Mouse (Mus musculus): ENCODE data around the gene Tnc.

Tnc gene

DNA sequence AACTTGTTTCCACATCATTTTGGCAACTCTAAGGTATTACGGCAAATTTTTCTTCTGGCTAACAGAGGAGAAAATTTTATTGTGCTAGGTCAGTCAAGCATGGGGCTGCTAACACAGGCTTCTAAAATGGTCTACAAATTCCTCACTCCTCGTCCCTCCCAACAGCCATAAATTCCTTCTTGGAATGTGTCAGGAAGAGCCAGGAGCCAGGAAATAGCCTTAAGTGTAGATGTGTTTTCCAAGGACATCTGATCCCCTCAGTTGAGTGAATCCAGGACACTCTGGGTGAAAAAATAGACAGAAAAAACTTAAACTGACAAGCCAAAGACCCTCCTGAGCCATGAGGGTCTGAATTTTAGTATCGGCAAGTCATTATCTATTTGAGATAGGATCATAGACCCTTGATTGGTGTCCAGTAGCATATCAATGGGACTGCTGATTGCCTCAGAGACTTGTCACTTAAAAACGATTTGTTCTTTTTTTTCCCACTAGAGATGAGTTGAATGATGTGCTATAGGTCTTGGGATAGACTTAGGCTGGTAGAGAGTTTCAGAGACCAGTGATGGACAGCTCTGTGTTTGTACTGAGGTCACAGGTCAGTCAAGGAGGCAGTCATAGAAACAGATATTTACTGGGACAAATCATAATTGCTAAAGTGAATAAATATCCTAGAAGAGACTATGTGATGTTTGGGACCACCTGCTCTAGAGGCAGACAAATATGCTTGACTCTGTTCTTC lies 22.6 kb downstream of the Tnc start:
- DNase-seq: no peak

- no peak for DNase-seq
Observed at GRCm38 (mm10) chr4:64020930-64021589, 25.8 kb downstream of the Tnc start.

DNA sequence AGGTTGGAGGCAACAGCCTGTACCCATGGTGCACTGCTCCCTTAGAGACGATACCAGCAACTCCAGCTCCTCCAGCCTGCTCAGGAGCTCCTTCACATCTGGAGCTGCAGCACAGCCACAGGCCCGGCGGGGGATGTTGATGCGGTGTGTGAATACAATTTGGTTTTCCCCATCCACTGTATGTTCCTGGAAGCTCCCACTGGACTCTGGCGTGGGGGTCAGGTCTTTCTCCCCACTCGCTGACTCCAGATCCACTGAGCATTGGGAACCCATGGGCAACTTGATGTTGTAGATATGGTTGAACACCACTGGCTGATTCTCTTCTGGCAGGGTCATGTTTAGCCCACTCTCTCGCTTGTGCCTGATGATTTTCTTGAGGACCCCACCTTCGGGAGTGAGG lies 26.7 kb downstream of the Tnc start:
- no peak for DNase-seq

DNA sequence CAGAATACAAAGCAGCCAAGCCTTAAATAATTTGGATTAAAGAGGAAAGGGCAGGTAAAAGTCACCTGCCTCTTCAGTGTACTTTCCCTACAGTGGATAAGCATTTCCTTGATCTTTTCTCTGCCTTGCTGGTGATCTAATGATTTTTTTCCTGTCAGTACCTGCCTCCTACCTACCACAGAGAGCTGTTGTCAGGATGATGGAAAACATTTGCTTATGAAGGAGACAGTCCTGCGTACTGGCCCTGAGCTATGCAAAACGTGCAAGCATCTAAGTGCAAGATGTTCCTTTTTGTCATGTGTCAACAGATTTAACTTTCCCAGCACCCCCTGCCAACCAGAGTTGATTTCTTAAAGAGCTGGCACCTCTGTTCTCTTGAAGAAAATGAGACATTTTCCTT lies 35.5 kb downstream of the Tnc start:
- DNase-seq: no peak

DNA sequence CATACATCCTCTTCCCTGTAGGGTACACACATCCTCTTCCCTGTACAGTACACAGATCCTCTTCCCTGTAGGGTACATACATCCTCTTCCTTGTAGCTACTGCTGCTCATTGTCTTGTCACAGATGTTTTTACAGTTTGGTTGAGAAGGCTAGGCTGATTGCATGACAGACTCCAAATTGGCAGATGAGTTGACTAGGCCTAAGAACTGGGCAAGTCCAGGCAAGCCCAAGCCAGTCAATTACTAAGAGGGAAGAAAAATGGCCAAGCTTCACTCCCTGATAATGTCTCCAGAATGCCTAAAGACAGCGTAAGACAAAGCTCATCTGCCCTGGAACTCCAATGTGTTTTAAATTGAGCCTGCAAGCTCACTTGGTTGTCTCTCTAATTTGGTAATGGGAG lies 36.9 kb downstream of the Tnc start:
- DNase-seq: no peak

GRCm38 (mm10) chr4:64005198-64005597 lies 41.6 kb downstream of the Tnc start:
- DNase-seq: no peak

- no peak for DNase-seq
Observed at GRCm38 (mm10) chr4:64003677-64004076, 43.1 kb downstream of the Tnc start.

- DNase-seq: no peak
Observed at GRCm38 (mm10) chr4:64002168-64002567, 44.6 kb downstream of the Tnc start.

DNA sequence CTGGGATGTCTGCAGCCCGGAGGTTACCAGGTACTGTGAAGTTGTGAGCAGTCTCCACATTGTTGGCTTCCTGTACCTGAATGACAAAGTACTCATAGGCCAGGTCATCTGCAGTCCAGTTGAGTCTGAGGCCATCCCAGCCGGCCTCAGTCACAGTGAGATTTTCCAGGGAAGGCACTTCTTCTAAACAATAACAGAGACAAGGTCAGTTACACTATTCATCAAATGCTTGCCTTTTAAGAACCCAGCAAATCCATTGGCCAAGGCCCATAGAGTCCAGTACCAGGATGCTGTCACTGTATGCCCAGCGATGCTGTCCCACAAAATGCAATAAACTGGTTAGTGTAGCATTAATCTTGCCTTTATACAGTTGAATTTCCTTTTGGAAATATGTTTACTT lies 46.0 kb downstream of the Tnc start:
- DNase-seq: no peak

GRCm38 (mm10) chr4:64000293-64000692 lies 46.5 kb downstream of the Tnc start:
- DNase-seq: no peak

DNA sequence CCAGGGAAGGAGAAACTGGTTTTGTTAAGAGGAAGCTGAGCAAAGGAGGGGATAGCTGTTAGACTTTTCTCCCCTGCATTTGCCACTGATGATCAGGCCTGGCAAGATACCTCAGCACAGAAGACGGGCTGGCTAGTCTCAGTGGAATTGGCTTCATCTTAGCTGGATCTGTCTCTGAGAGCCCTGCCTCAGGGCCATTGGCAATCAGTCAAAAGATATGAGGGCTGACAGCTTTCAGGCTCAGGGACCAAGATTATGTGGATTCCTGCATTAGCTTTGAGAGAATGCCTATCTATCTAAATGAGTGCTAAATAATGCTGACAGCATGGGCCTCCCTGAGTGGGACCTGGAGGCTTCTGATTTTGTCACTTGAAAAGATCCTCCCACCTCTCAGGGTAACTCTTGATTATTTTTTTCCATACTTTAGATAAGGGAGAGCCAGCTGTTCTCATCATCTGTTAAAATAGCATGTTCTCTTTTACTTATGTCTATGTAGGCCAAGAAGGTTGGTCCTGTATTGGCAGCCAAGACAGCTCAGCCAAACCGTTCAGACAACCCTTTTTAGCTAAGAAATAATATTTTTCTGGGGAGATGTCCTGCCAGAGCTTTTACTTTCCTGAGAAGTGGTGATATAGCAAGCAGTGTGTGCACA lies 53.2 kb downstream of the Tnc start:
- no peak for DNase-seq

- no peak for DNase-seq
Observed at GRCm38 (mm10) chr4:63990216-63990615, 56.6 kb downstream of the Tnc start.

GRCm38 (mm10) chr4:63988090-63988489 lies 58.7 kb downstream of the Tnc start:
- peak in 1 of 2 experiments; percentile 22 for DNase-seq

GRCm38 (mm10) chr4:63986576-63986975 lies 60.2 kb downstream of the Tnc start:
- DNase-seq: no peak

DNA sequence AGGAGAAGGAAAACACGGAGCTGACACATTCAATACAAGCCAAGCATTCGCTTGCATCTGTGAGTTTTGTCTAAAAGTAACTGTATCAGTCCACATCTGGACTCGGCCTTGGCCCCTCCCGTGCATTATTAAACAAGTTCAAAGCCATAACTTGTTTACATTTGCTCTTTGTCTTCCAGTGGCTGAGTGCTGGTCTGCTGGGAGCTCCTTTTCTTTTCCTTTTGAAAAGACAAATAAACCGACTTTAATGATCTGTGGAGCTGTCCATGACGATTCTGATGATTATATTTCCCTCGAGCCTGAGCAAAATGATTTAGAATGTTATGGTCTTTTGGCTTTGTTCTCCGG lies 63.7 kb downstream of the Tnc start:
- DNase-seq: no peak

DNA sequence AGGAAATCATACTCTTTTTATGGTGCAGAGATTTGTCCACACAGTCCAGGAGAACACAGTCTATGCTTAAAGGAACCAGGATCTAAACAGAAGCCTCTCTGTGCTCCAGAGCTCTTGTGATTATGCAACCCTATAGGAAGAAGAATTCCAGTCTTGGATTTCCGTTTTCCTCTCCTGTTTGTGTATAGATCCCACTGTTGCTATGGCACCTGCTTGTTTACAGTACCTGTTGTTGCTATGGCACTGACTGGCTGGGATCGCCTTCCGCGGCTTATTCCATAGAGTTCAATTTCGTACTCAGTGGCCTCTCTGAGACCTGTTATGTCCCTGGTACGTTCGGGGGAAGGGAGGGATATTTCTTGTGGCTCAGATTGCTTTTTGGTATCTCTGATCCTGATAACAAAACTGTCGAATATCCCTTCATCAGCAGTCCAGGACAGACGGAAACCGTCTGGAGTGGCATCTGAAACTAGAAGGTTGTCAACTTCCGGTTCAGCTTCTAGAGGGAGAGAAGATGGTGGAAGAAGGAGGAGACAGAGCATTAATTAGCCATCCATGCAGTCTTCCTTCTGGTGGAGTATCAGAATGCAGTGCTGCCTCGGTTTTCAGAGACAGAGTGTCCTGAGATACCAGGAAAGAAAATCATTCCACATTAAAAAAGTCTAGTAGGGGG lies 64.3 kb downstream of the Tnc start:
- DNase-seq: no peak

- no peak for DNase-seq
Observed at GRCm38 (mm10) chr4:63980211-63980794, 66.5 kb downstream of the Tnc start.

DNA sequence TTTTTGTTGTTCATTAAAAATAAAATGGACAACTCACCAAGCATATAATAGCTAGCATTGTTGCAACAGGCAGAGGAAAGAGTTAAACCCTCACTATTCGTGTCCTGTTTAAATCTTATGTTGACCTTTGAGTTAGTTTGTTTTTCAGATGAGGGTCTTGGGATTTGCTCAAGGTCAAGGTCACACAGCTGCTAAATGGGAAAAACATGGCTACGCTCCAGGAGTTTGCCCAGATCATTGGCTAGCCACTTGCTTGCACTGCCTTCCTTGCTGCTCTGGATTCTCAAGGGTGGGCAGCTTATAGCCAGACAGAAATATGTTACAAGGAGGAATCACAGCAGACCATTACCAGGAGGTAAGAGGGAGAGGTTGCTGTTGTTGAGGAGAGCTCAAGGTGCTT lies 67.2 kb downstream of the Tnc start:
- DNase-seq: no peak

- no peak for DNase-seq
Observed at GRCm38 (mm10) chr4:63972536-63972935, 74.3 kb downstream of the Tnc start.

- DNase-seq: no peak
Observed at GRCm38 (mm10) chr4:63971762-63972161, 75.1 kb downstream of the Tnc start.

DNA sequence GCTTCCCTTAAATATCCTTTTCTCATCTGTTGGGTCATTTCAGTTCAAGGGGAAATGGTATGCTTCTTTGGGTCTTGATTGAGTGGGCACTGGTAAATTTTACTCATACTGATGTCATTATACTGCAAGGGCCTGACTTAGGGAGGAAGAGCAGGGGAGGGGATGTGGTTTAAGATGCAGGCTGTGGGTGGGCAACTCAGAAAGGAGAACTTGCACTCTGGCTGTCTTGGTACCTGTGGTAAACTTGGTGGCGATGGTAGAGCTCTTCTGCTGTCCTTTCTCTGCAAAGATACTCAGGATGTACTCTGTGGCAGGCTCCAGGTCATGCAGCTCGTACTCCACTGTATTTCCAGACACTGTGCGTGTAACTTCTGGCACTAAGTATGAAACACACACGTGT lies 75.9 kb downstream of the Tnc start:
- no peak for DNase-seq

GRCm38 (mm10) chr4:63969891-63970290 lies 76.9 kb downstream of the Tnc start:
- no peak for DNase-seq

DNA sequence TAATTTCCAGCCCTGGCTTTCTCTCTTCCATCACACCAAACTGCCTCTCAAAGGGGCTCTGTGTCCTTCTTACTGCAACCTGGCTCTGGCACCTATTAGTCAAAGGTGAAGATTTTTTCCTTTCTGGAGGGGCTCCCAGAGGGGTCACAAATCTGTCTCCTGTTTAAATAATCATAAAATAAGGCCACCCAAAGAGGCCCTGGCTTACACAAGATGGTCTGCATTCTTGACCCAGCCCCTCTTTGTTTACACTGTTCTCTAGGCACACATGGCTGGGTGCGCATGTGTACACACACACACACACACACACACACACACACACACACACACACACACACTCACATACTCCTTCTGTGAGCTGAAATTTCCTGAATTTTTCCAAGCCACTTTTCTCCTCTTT lies 83.4 kb downstream of the Tnc start:
- no peak for DNase-seq
